42 mouse cellular contexts compared by ENCODE assay signal in the genomic region with DNA sequence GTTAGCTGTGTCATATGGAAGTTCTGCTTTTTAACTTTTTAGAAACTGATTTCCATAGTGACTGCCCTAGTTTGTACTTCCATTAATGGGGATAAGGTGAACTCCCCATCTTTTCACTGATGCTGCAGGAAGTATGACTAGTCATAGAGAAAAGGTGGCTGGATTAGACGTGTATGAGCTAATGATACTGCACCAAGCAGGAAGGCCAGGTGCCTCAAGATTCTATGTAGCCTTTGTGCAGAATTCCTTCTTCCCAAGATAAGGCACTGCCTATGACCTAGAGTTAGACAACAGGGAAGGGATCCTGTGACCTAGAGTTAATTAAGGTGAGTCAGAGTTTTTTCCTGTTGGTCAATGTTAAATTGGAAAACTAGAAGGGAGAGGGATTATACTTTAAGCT. TPM values are rescaled to one million over a fixed set of nuclear protein-coding genes. Genes with fewer than 3 reads are reported as not detected.
"Had no signal": no experiment of that assay in that cellular context is flagged by ENCODE, and none has a peak within 500 bp of the region (broad histone marks: within the 10 kb centered on the region; RNA-seq: fewer than 3 reads in every experiment).

No protein-coding gene starts in this region.

- DNase-seq: gastrocnemius, postnatal 14 days; gastrocnemius, postnatal 36 days; heart, postnatal 10 days; heart, postnatal 4 days; kidney, adult 18-20 months; kidney, adult 8-10 months; kidney, postnatal 10 days; kidney, postnatal 25 days; kidney, postnatal 4 days; layer of hippocampus, adult 9-11 months; layer of hippocampus, postnatal 36 days; left cerebral cortex, postnatal 4 days had no signal

- H3K9ac ChIP-seq: heart, embryonic 12.5 days; hindbrain, embryonic 12.5 days; hindbrain, embryonic 14.5 days; intestine, embryonic 15.5 days; limb, embryonic 13.5 days; limb, embryonic 15.5 days; liver, embryonic 12.5 days had no signal

- H3K4me2 ChIP-seq: heart, embryonic 12.5 days; hindbrain, embryonic 12.5 days; hindbrain, embryonic 14.5 days; intestine, embryonic 15.5 days; limb, embryonic 13.5 days; limb, embryonic 15.5 days; liver, embryonic 12.5 days had no signal

- H3K27me3 ChIP-seq: heart, embryonic 12.5 days; hindbrain, embryonic 12.5 days; intestine, embryonic 15.5 days; limb, embryonic 13.5 days; limb, embryonic 15.5 days; liver, embryonic 12.5 days had no signal

- H3K27ac ChIP-seq: heart, embryonic 10.5 days; hindbrain, embryonic 10.5 days; hindbrain, embryonic 12.5 days; hindbrain, embryonic 14.5 days; intestine, embryonic 15.5 days; limb, embryonic 13.5 days; limb, embryonic 15.5 days; liver, embryonic 12.5 days had no signal

- H3K36me3 ChIP-seq: heart, embryonic 10.5 days; heart, embryonic 12.5 days; hindbrain, embryonic 10.5 days; hindbrain, embryonic 12.5 days; intestine, embryonic 15.5 days; limb, embryonic 13.5 days; limb, embryonic 15.5 days; liver, embryonic 12.5 days had no signal

- H3K9me3 ChIP-seq: heart, embryonic 10.5 days; heart, embryonic 12.5 days; hindbrain, embryonic 10.5 days; hindbrain, embryonic 12.5 days; intestine, embryonic 15.5 days; limb, embryonic 13.5 days; limb, embryonic 15.5 days; liver, embryonic 12.5 days had no signal

- H3K4me3 ChIP-seq: heart, embryonic 10.5 days; heart, embryonic 12.5 days; hindbrain, embryonic 10.5 days; hindbrain, embryonic 12.5 days; intestine, embryonic 15.5 days; limb, embryonic 13.5 days; limb, embryonic 15.5 days; liver, embryonic 12.5 days had no signal

- H3K4me1 ChIP-seq: heart, embryonic 10.5 days; heart, embryonic 12.5 days; hindbrain, embryonic 10.5 days; hindbrain, embryonic 12.5 days; intestine, embryonic 15.5 days; limb, embryonic 13.5 days; limb, embryonic 15.5 days; liver, embryonic 12.5 days had no signal

- ATAC-seq: hindbrain, embryonic 16.5 days; inflammation-experienced regulatory T-cells, adult 6 months; intestine, embryonic 15.5 days; intestine, postnatal 0 days; liver, embryonic 12.5 days had no signal

RNA-seq across cellular contexts. Expression of gene Il1rn, which starts 19.7 kb away (rescaled TPM):
- total RNA-seq: gastrocnemius, adult 18-20 months; gastrocnemius, adult 8-10 months; gastrocnemius, postnatal 14 days; gastrocnemius, postnatal 36 days; heart, postnatal 25 days; layer of hippocampus, adult 18-20 months; layer of hippocampus, postnatal 14 days; layer of hippocampus, postnatal 36 days; left cerebral cortex, adult 18-20 months; left cerebral cortex, adult 8-10 months; left cerebral cortex, postnatal 10 days; left cerebral cortex, postnatal 25 days; left cerebral cortex, postnatal 4 days had no signal
- polyA plus RNA-seq: heart, embryonic 10.5 days; hindbrain, embryonic 12.5 days; hindbrain, embryonic 14.5 days had no signal

RNA-seq across cellular contexts. Expression of gene Il1f10, which starts 25.9 kb away (rescaled TPM):
- total RNA-seq: gastrocnemius, adult 18-20 months; gastrocnemius, adult 8-10 months; gastrocnemius, postnatal 14 days; gastrocnemius, postnatal 36 days; heart, adult 8-10 months; heart, postnatal 10 days; heart, postnatal 25 days; heart, postnatal 4 days; layer of hippocampus, adult 18-20 months; layer of hippocampus, adult 8-10 months; layer of hippocampus, postnatal 14 days; layer of hippocampus, postnatal 36 days; left cerebral cortex, adult 18-20 months; left cerebral cortex, adult 8-10 months; left cerebral cortex, postnatal 10 days; left cerebral cortex, postnatal 25 days; left cerebral cortex, postnatal 4 days; liver, adult 2 months had no signal
- polyA plus RNA-seq: frontal cortex, adult 2 months; gonadal fat pad, adult 2 months; heart, embryonic 10.5 days; heart, embryonic 12.5 days; heart, embryonic 14.5 days; heart, embryonic 16.5 days; hindbrain, embryonic 10.5 days; hindbrain, embryonic 12.5 days; hindbrain, embryonic 14.5 days; hindbrain, embryonic 16.5 days; inflammation-experienced regulatory T-cells, adult 6 months; intestine, embryonic 15.5 days; intestine, postnatal 0 days; kidney, embryonic 14.5 days; kidney, embryonic 16.5 days; limb, embryonic 13.5 days; liver, adult 2 months; liver, embryonic 12.5 days had no signal

RNA-seq across cellular contexts. Expression of gene Il1f5, which starts 40.2 kb away (rescaled TPM):
- total RNA-seq: gastrocnemius, adult 18-20 months; gastrocnemius, adult 8-10 months; gastrocnemius, postnatal 14 days; gastrocnemius, postnatal 36 days; heart, adult 8-10 months; heart, postnatal 10 days; heart, postnatal 25 days; heart, postnatal 4 days; layer of hippocampus, adult 18-20 months; layer of hippocampus, adult 8-10 months; layer of hippocampus, postnatal 14 days; layer of hippocampus, postnatal 36 days; left cerebral cortex, adult 18-20 months; left cerebral cortex, postnatal 10 days; left cerebral cortex, postnatal 4 days; liver, adult 2 months had no signal
- polyA plus RNA-seq: frontal cortex, adult 2 months; heart, embryonic 10.5 days; heart, embryonic 12.5 days; heart, embryonic 14.5 days; heart, embryonic 16.5 days; hindbrain, embryonic 10.5 days; hindbrain, embryonic 12.5 days; hindbrain, embryonic 14.5 days; hindbrain, embryonic 16.5 days; inflammation-experienced regulatory T-cells, adult 6 months; intestine, embryonic 15.5 days; intestine, postnatal 0 days; kidney, embryonic 14.5 days; liver, adult 2 months; liver, embryonic 12.5 days had no signal
